Mouse (Mus musculus) midbrain, embryonic 16.5 days (tissue): ENCODE data around the gene Hmgb1. TPM values are rescaled to one million over a fixed set of nuclear protein-coding genes. Genes with fewer than 3 reads are reported as not detected.

Source experiments
- ATAC-seq: fragments of 200-750 bp; cut with Nextera tagmentation; 2 replicates; pipeline ENCODE4 v1.8.0; 2017; ENCODE audit warnings: moderate TSS enrichment
- H3K27ac ChIP-seq: fragments of 300-500 bp; sonication (generic); 2 replicates; pipeline ENCODE4 v1.5.1; 2014; ENCODE audit warnings: mild to moderate bottlenecking, low read length, mixed read lengths
- H3K27me3 ChIP-seq: fragments of 300-500 bp; sonication (generic); 2 replicates; pipeline ENCODE4 v1.6.1; 2014; ENCODE audit warnings: low read depth, low read length, mixed read lengths; ENCODE audit not compliant: control insufficient read depth, insufficient read depth
- H3K36me3 ChIP-seq: fragments of 300-500 bp; sonication (generic); 2 replicates; pipeline ENCODE4 v1.6.1; 2014; ENCODE audit warnings: mild to moderate bottlenecking, low read length, moderate library complexity, mixed read lengths; ENCODE audit not compliant: control insufficient read depth, insufficient read depth
- H3K4me1 ChIP-seq: fragments of 300-500 bp; sonication (generic); 2 replicates; pipeline ENCODE4 v1.6.1; 2014; ENCODE audit warnings: mild to moderate bottlenecking, low read length, mixed read lengths; ENCODE audit not compliant: control insufficient read depth, insufficient read depth
- H3K4me2 ChIP-seq: fragments of 300-500 bp; sonication (generic); 2 replicates; pipeline ENCODE4 v1.6.1; 2014; ENCODE audit warnings: mild to moderate bottlenecking, low read length, mixed read lengths
- H3K4me3 ChIP-seq: fragments of 300-500 bp; sonication (generic); 2 replicates; pipeline ENCODE4 v1.5.1; 2014; ENCODE audit warnings: low read depth, mild to moderate bottlenecking, low read length, moderate library complexity, mixed read lengths
- H3K9ac ChIP-seq: fragments of 300-500 bp; sonication (generic); 2 replicates; pipeline ENCODE4 v1.6.1; 2014; ENCODE audit warnings: low read depth, low read length, mixed read lengths
- H3K9me3 ChIP-seq: fragments of 300-500 bp; sonication (generic); replicated peaks from 2 replicates; pipeline ENCODE4 v1.6.1; 2014; ENCODE audit warnings: mild to moderate bottlenecking, low read length, mixed read lengths; ENCODE audit not compliant: control insufficient read depth, poor library complexity, severe bottlenecking
- WGBS: fragments of 180-500 bp; shearing (Covaris S2); extraction: QIAGEN DNeasy Blood & Tissue Kit; methylation state at CpG from one replicate; pipeline ENCODE4 v1.1.7; 2014; 5-methylcytosine and 5-hydroxymethylcytosine counted together
- polyA plus RNA-seq: library from polyadenylated mRNA; unstranded; fragments of >200 nt; fragmentation: Nextera tagmentation; extraction: Ambion mirVana; gene quantifications from 2 replicates; pipeline ENCODE4 v1.2.1, GENCODE M21; 2015

The Hmgb1 gene
- polyA plus RNA-seq, 1 experiment from 2014 or later = 696 TPM

DNA sequence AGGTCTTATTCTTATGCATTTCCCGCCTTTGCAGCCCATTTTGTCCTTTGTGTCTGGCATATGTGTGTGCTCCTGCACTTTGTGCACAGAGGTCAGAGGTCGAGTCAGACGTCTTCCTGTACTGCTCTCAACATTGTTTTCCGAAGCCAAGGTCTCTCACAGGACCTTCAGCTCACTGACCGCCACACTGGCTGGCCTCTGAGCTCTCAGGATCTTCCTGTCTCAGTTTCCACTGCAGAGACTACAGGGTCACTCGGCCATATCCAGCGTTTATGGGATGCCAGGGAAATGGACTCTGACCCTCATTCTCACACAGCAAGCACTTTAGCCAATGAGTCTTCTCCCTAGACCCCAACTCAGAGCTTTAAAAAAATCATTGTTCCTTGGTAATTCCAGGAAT lies 19.4 kb downstream of the Hmgb1 start:
- no peak for ATAC-seq
- no peak overlapping the region for H3K27ac ChIP-seq
- H3K4me3 ChIP-seq = no peak overlapping the region
- no peak overlapping the region for H3K4me2 ChIP-seq
- no peak overlapping the region for H3K9ac ChIP-seq
- no peaks in the 10 kb centered on the region for H3K9me3 ChIP-seq
- no peaks in the 10 kb centered on the region for H3K36me3 ChIP-seq
- no peaks in the 10 kb centered on the region for H3K27me3 ChIP-seq
- 58% methylated on average over 7 of the region's 7 CpGs for WGBS
- H3K4me1 ChIP-seq = no peaks in the 10 kb centered on the region

DNA sequence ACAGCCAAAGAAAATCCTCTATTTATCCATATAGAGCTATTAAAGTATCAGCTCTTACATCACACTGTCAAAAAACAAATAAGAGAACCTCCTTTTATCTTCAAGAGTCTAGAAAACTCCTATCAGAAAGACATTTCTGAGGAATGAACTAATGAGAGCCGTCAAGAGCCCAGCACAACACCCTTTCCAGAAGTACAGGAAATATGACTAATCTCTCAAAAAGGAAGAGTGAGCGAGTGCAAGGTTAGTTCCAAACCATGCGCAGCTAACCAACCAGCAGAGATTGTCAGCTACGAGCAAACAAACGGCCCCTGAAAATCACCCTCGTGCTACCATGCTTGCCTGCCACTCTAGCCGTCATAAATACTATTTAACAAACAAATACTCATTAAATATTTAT lies 21.4 kb downstream of the Hmgb1 start:
- H3K4me1 ChIP-seq = no peaks in the 10 kb centered on the region

DNA sequence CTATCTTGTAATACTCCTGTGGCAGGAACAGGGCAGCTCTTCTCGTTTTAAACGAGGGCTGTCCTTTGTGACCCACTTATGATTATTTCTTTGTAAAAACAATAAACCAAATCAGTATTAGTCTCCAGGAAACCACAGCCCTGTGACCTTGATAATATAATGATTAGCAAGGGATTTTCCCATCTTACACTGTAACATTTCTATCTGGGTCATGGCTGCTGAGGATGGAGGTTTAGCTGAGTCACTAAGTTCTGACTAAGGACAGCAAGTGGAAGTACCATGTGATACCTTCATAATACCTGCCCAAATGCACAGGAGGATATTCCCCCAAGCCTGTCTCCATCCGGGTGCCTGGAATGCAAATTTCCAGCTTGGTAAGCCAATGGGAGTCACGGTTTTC lies 23.8 kb downstream of the Hmgb1 start:
- Histone ChIP-seq H3K9me3 (no peaks in the 10 kb centered on the region), H3K4me1 (no peaks in the 10 kb centered on the region), H3K4me3 (no peak overlapping the region), H3K27me3 (no peaks in the 10 kb centered on the region), H3K36me3 (no peaks in the 10 kb centered on the region), H3K9ac (no peak overlapping the region), H3K27ac (no peak overlapping the region), H3K4me2 (no peak overlapping the region)
- ATAC-seq = no peak
- 83% methylated on average over 4 of the region's 4 CpGs for WGBS

More for the DNA sequence above, 21.4 kb downstream of the Hmgb1 start:
- no peak overlapping the region for H3K9ac ChIP-seq
- no peaks in the 10 kb centered on the region for H3K27me3 ChIP-seq
- 76% methylated on average over 7 of the region's 7 CpGs for WGBS
- H3K36me3 ChIP-seq = no peaks in the 10 kb centered on the region
- no peak overlapping the region for H3K4me3 ChIP-seq
- ATAC-seq = no peak
- H3K4me2 ChIP-seq = no peak overlapping the region
- no peak overlapping the region for H3K27ac ChIP-seq
- H3K9me3 ChIP-seq = no peaks in the 10 kb centered on the region

GRCm38 (mm10) chr5:149159021-149159420 lies 25.3 kb downstream of the Hmgb1 start:
- H3K4me1 ChIP-seq = no peaks in the 10 kb centered on the region
- no peak overlapping the region for H3K4me2 ChIP-seq
- ATAC-seq = no peak
- H3K36me3 ChIP-seq = no peaks in the 10 kb centered on the region
- no peak overlapping the region for H3K4me3 ChIP-seq
- H3K9ac ChIP-seq = no peak overlapping the region
- no peaks in the 10 kb centered on the region for H3K9me3 ChIP-seq
- H3K27me3 ChIP-seq = no peaks in the 10 kb centered on the region
- no peak overlapping the region for H3K27ac ChIP-seq
- WGBS = 93% methylated on average over 6 of the region's 6 CpGs

GRCm38 (mm10) chr5:149156886-149157563 lies 27.3 kb downstream of the Hmgb1 start:
- 90% methylated on average over 18 of the region's 18 CpGs for WGBS
- ATAC-seq = no peak
- H3K27ac ChIP-seq = no peak overlapping the region
- H3K4me1 ChIP-seq = no peaks in the 10 kb centered on the region
- H3K27me3 ChIP-seq = no peaks in the 10 kb centered on the region
- H3K36me3 ChIP-seq = no peaks in the 10 kb centered on the region
- H3K4me2 ChIP-seq = no peak overlapping the region
- no peak overlapping the region for H3K4me3 ChIP-seq
- H3K9ac ChIP-seq = no peak overlapping the region
- H3K9me3 ChIP-seq = no peaks in the 10 kb centered on the region

GRCm38 (mm10) chr5:149152774-149153155 lies 31.5 kb downstream of the Hmgb1 start:
- no peak overlapping the region for H3K4me3 ChIP-seq
- no peaks in the 10 kb centered on the region for H3K4me1 ChIP-seq
- no peak for ATAC-seq
- H3K9ac ChIP-seq = no peak overlapping the region
- H3K36me3 ChIP-seq = no peaks in the 10 kb centered on the region
- no peaks in the 10 kb centered on the region for H3K9me3 ChIP-seq
- H3K27ac ChIP-seq = no peak overlapping the region
- 63% methylated on average over 12 of the region's 12 CpGs for WGBS
- no peaks in the 10 kb centered on the region for H3K27me3 ChIP-seq
- peak overlapping the region; percentile 6; the same call in 1 of the 2 replicates for H3K4me2 ChIP-seq

GRCm38 (mm10) chr5:149152063-149152773 lies 32.1 kb downstream of the Hmgb1 start:
- Histone ChIP-seq H3K27me3 (no peaks in the 10 kb centered on the region), H3K27ac (no peak overlapping the region), H3K36me3 (no peaks in the 10 kb centered on the region), H3K4me3 (no peak overlapping the region), H3K4me2 (peak overlapping the region; percentile 6; the same call in 1 of the 2 replicates), H3K9me3 (no peaks in the 10 kb centered on the region), H3K9ac (no peak overlapping the region), H3K4me1 (no peaks in the 10 kb centered on the region)
- WGBS = 51% methylated on average over 13 of the region's 13 CpGs
- ATAC-seq = no peak

- Histone ChIP-seq H3K27ac (no peak overlapping the region), H3K9me3 (no peaks in the 10 kb centered on the region), H3K4me1 (no peaks in the 10 kb centered on the region), H3K9ac (no peak overlapping the region), H3K36me3 (no peaks in the 10 kb centered on the region), H3K27me3 (no peaks in the 10 kb centered on the region), H3K4me3 (no peak overlapping the region), H3K4me2 (no peak overlapping the region)
- WGBS = 93% methylated on average over 3 of the region's 3 CpGs
- ATAC-seq = no peak
These were observed 33.4 kb downstream of the Hmgb1 start for GRCm38 (mm10) chr5:149150882-149151281.

GRCm38 (mm10) chr5:149147386-149148000 lies 36.8 kb downstream of the Hmgb1 start:
- H3K4me2 ChIP-seq = no peak overlapping the region
- H3K9me3 ChIP-seq = no peaks in the 10 kb centered on the region
- no peaks in the 10 kb centered on the region for H3K36me3 ChIP-seq
- H3K27me3 ChIP-seq = no peaks in the 10 kb centered on the region
- no peak for ATAC-seq
- WGBS = 81% methylated on average over 8 of the region's 8 CpGs
- H3K9ac ChIP-seq = no peak overlapping the region
- no peak overlapping the region for H3K4me3 ChIP-seq
- no peaks in the 10 kb centered on the region for H3K4me1 ChIP-seq
- H3K27ac ChIP-seq = no peak overlapping the region
